ENCODE assay signal across 9 mouse cellular contexts in the genomic region with DNA sequence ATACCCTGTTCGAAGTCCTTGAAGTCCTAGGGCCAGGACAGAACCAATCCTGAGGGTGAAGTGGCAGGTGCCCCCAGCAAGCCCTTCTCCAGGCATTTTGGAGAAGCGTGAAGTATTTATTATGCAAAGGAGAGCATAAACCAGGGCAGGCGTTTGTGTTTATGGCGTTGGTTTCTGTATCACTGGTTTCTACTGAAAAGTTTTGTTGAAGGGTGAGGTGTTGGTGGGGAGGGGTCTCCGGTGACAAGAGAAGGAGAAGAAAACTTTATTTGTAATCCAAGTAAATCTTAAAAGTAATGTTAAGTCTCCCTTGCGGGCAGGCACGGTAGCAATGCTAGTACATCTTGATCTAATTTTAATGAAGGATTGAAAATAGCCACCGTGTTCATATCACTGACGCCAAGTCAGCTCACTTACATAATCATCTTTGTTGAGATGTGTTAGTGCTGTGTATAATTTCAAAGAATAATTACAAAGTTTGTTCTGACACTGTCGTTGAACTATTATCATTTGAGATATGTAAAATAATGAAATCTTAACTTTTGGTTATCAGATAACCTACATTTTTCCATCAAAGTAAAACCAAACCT.
DNase-seq lines count a peak whose midpoint lies in the region; ATAC-seq and TF ChIP-seq lines count a peak whose summit lies in the region.
"Had no signal": no experiment of that assay in that cellular context is flagged by ENCODE, and none has a peak within 500 bp of the region (broad histone marks: within the 10 kb centered on the region; RNA-seq: fewer than 3 reads in every experiment).

No protein-coding gene starts in this region.

- no peaks in the 10 kb centered on the region for H3K27me3 ChIP-seq in heart, adult 2 months (ENCODE audit: control insufficient read depth, insufficient read depth, low read length)
- H3K27me3 ChIP-seq in testis, adult 2 months (ENCODE audit: control insufficient read depth, insufficient read depth, low read length), result no peaks in the 10 kb centered on the region
- H3K27me3 ChIP-seq in limb, embryonic 11.5 days (ENCODE audit: control insufficient read depth, insufficient read depth, low read length), result no peaks in the 10 kb centered on the region
- H3K27me3 ChIP-seq in small intestine, adult 2 months (ENCODE audit: control insufficient read depth, insufficient read depth, low read length), result no peaks in the 10 kb centered on the region

- 6% methylated on average over 10 of the region's 10 CpGs for WGBS in heart, adult 2 months
- 37% methylated on average over 10 of the region's 10 CpGs for WGBS in limb, embryonic 11.5 days
- 14% methylated on average over 10 of the region's 10 CpGs for WGBS in small intestine, adult 2 months

- peak overlapping the region; percentile 99 for H3K9ac ChIP-seq in heart, adult 2 months (ENCODE audit: low read depth, low read length)
- H3K9ac ChIP-seq in limb, embryonic 11.5 days (ENCODE audit: low read length), result peak overlapping the region; percentile 5; the same call in 1 of the 2 replicates

- no peak for TF ChIP-seq POLR2A in heart, adult 2 months (IDR thresholded peaks at IDR 0.05; ENCODE audit: insufficient read depth, low read depth, low read length)
- no peak for TF ChIP-seq POLR2A in testis, adult 2 months (IDR thresholded peaks at IDR 0.05; ENCODE audit: control insufficient read depth, low read depth, low read length)
- no peak for TF ChIP-seq POLR2A in small intestine, adult 2 months (IDR thresholded peaks at IDR 0.05; ENCODE audit: low read depth, low read length)

- ATAC-seq in limb, embryonic 11.5 days (ENCODE audit: insufficient number of reproducible peaks, low FRiP score, low TSS enrichment, low read depth), result no peak
- no peak for ATAC-seq in megakaryocyte progenitor cell, adult 5-6 weeks (replicated peaks; ENCODE audit: poor library complexity)
- no peak for ATAC-seq in granulocyte monocyte progenitor cell, adult 5-6 weeks (replicated peaks; ENCODE audit: poor library complexity, severe bottlenecking)

- no peaks in the 10 kb centered on the region for H3K9me3 ChIP-seq in limb, embryonic 11.5 days (ENCODE audit: control insufficient read depth, low read length)

- peaks cover 11% of the 10 kb centered on the region for H3K4me1 ChIP-seq in heart, adult 2 months (ENCODE audit: control insufficient read depth, insufficient read depth, low read length)
- peaks cover 5% of the 10 kb centered on the region for H3K4me1 ChIP-seq in testis, adult 2 months (ENCODE audit: control insufficient read depth, insufficient read depth, low read length)
- H3K4me1 ChIP-seq in limb, embryonic 11.5 days (ENCODE audit: control insufficient read depth, insufficient read depth, low read length), result peaks cover 3% of the 10 kb centered on the region; the same call in 1 of the 2 replicates
- no peaks in the 10 kb centered on the region for H3K4me1 ChIP-seq in small intestine, adult 2 months (ENCODE audit: control insufficient read depth, insufficient read depth, insufficient read length, low read length)

- no peak for TF ChIP-seq CTCF in heart, adult 2 months (IDR thresholded peaks at IDR 0.05)
- TF ChIP-seq CTCF in testis, adult 2 months (IDR thresholded peaks at IDR 0.05; ENCODE audit: control insufficient read depth, insufficient read depth, insufficient replicate concordance, low read depth, low read length), result no peak
- no peak for TF ChIP-seq CTCF in small intestine, adult 2 months (IDR thresholded peaks at IDR 0.05; ENCODE audit: extremely low read depth, insufficient read length, insufficient replicate concordance, low read depth, low read length)

- peak overlapping the region; percentile 84 for H3K4me3 ChIP-seq in heart, adult 2 months
- peak overlapping the region; percentile 87 for H3K4me3 ChIP-seq in testis, adult 2 months (ENCODE audit: control insufficient read depth, low read depth, low read length)
- peak overlapping the region; percentile 64 for H3K4me3 ChIP-seq in limb, embryonic 11.5 days (ENCODE audit: low read depth, low read length)
- H3K4me3 ChIP-seq in small intestine, adult 2 months (ENCODE audit: low read depth, low read length), result peak overlapping the region; percentile 82

- no peak for TF ChIP-seq EP300 in heart, adult 2 months (IDR thresholded peaks at IDR 0.05; ENCODE audit: insufficient read depth, low read depth, low read length)

- peak overlapping the region; percentile 96 for H3K27ac ChIP-seq in heart, adult 2 months
- peak overlapping the region; percentile 1 for H3K27ac ChIP-seq in testis, adult 2 months (ENCODE audit: control insufficient read depth, insufficient read depth, low read depth, low read length)
- H3K27ac ChIP-seq in limb, embryonic 11.5 days (replicated peaks; ENCODE audit: low read depth, low read length), result no peak overlapping the region
- H3K27ac ChIP-seq in small intestine, adult 2 months (ENCODE audit: insufficient read depth, low read depth, low read length), result peak overlapping the region; percentile 43
- H3K27ac ChIP-seq: macrophage had no signal

- H3K79me2 ChIP-seq in heart, adult 2 months (replicated peaks; ENCODE audit: control insufficient read depth, insufficient read depth, low read length), result 0 out of 2 replicates have a peak, but pooled peaks cover 1% of the 10 kb centered on the region

- DNase-seq in heart, adult 2 months, result no peak
- DNase-seq in heart, adult 18-20 months, result no peak
- DNase-seq in testis, postnatal 14 days (ENCODE audit: low spot score), result no peak
- peak; percentile 29 for DNase-seq in limb, embryonic 11.5 days (ENCODE audit: low spot score)

- peak overlapping the region; percentile 42 for H3K4me2 ChIP-seq in limb, embryonic 11.5 days (ENCODE audit: low read depth, severe bottlenecking)

- peaks cover 29% of the 10 kb centered on the region for H3K36me3 ChIP-seq in heart, adult 2 months (ENCODE audit: control insufficient read depth, insufficient read depth, low read length)
- no peaks in the 10 kb centered on the region for H3K36me3 ChIP-seq in testis, adult 2 months (ENCODE audit: control insufficient read depth, insufficient read depth, low read length)
- H3K36me3 ChIP-seq in limb, embryonic 11.5 days (ENCODE audit: control insufficient read depth, insufficient read depth, low read length), result no peaks in the 10 kb centered on the region
- H3K36me3 ChIP-seq in small intestine, adult 2 months (ENCODE audit: control insufficient read depth, insufficient read depth, low read length), result no peaks in the 10 kb centered on the region

- intact Hi-C loops in heart, adult 2 months (cut with DNase I), result loop anchor here (2.0 to 5.0 kb wide), 4 partner anchors 13 to 125 kb away; no protein-coding TSS in a partner anchor
